Mouse (Mus musculus) liver, embryonic 16.5 days (tissue): Measurements from ENCODE around the gene A630001G21Rik. TPM values are rescaled to one million over a fixed set of nuclear protein-coding genes. Genes with fewer than 3 reads are reported as not detected.

Experiments used
- ATAC-seq: fragments of 200-750 bp; cut with Nextera tagmentation; 2 replicates; pipeline ENCODE4 v1.8.0; 2017; ENCODE audit warnings: low read depth, mild to moderate bottlenecking, moderate number of reproducible peaks, moderate library complexity
- H3K27ac ChIP-seq: fragments of 300-500 bp; sonication (generic); 2 replicates; pipeline ENCODE4 v1.5.1; 2014; ENCODE audit warnings: mild to moderate bottlenecking, low read length
- H3K27me3 ChIP-seq: fragments of 300-500 bp; sonication (generic); 2 replicates; pipeline ENCODE4 v1.6.1; 2014; ENCODE audit warnings: low read depth, low read length, mixed read lengths; ENCODE audit not compliant: control insufficient read depth, insufficient read depth
- H3K36me3 ChIP-seq: fragments of 300-500 bp; sonication (generic); 2 replicates; pipeline ENCODE4 v1.6.1; 2014; ENCODE audit warnings: mild to moderate bottlenecking; ENCODE audit not compliant: control insufficient read depth, insufficient read depth
- H3K4me1 ChIP-seq: fragments of 300-500 bp; sonication (generic); 2 replicates; pipeline ENCODE4 v1.6.1; 2014; ENCODE audit warnings: low read depth, low read length, mixed read lengths; ENCODE audit not compliant: control insufficient read depth
- H3K4me2 ChIP-seq: fragments of 300-500 bp; sonication (generic); 2 replicates; pipeline ENCODE4 v1.6.1; 2014; ENCODE audit warnings: low read depth, low read length, mixed read lengths
- H3K4me3 ChIP-seq: fragments of 300-500 bp; sonication (generic); 2 replicates; pipeline ENCODE4 v1.5.1; 2014; ENCODE audit warnings: low read depth, mild to moderate bottlenecking, low read length
- H3K9ac ChIP-seq: fragments of 300-500 bp; sonication (generic); 2 replicates; pipeline ENCODE4 v1.6.1; 2014; ENCODE audit warnings: low read depth, low read length
- H3K9me3 ChIP-seq: fragments of 300-500 bp; sonication (generic); replicated peaks from 2 replicates; pipeline ENCODE4 v1.6.1; 2016; ENCODE audit warnings: low read length; ENCODE audit not compliant: control insufficient read depth
- WGBS: fragments of 180-500 bp; shearing (Covaris S2); extraction: QIAGEN DNeasy Blood & Tissue Kit; methylation state at CpG from one replicate; pipeline ENCODE4 v1.1.7; 2014; ENCODE audit not compliant: insufficient replicate concordance; 5-methylcytosine and 5-hydroxymethylcytosine counted together
- polyA plus RNA-seq: library from polyadenylated mRNA; unstranded; fragments of >200 nt; fragmentation: Nextera tagmentation; extraction: Ambion mirVana; gene quantifications from 2 replicates; pipeline ENCODE4 v1.2.1, GENCODE M21; 2015

A630001G21Rik gene
- polyA plus RNA-seq, 1 experiment from 2014 or later, result 3.0 TPM

DNA sequence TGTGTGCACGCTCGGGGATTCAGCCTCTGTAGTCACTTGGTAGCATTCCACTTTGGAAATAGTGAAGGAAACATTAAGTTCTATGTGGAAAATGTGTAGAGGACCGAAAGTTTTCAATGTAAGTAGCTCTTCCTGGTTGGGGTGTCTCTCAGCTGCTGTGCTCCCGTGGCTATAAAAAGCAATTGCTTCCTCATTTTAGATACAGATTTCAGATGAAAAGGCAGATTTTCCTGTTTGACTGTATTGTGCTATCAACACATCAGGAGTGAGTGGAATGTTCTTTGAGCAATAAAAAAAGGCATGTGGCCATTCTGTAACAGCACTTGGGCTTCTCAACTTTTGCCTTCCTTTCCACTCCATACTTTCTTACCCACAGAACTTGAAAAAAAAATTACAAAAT lies 30.8 kb upstream of the A630001G21Rik start:
- ATAC-seq, result no peak
- no peak overlapping the region for H3K4me3 ChIP-seq
- no peak overlapping the region for H3K27ac ChIP-seq
- H3K27me3 ChIP-seq, result no peaks in the 10 kb centered on the region
- WGBS, result 39% methylated on average over 4 of the region's 4 CpGs
- no peak overlapping the region for H3K4me2 ChIP-seq
- no peaks in the 10 kb centered on the region for H3K36me3 ChIP-seq
- H3K4me1 ChIP-seq, result peaks cover 18% of the 10 kb centered on the region
- H3K9ac ChIP-seq, result no peak overlapping the region
- no peaks in the 10 kb centered on the region for H3K9me3 ChIP-seq

DNA sequence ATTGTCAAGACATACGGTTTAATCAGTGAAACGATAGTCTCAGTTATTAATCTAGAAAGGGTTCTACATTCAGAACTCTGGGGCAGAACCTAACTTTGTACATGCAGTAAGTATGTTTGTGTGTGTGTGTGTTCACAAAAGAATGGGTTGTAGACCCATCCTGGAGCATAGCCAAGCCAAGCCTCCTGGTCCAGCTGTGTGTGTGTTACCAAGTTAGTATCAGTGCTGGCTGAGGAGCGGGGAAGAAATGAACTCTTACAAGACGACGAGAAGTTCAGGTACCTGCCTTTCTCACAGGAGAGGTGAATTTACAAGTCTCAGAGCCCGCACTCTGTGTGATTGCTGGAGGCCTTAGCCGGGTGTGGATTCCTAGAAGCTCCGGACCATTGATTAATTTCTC lies 26.1 kb upstream of the A630001G21Rik start:
- Histone ChIP-seq H3K27ac (no peak overlapping the region), H3K27me3 (no peaks in the 10 kb centered on the region), H3K4me1 (peaks cover 7% of the 10 kb centered on the region; the same call in 1 of the 2 replicates), H3K9me3 (no peaks in the 10 kb centered on the region), H3K4me3 (no peak overlapping the region), H3K36me3 (no peaks in the 10 kb centered on the region), H3K4me2 (no peak overlapping the region), H3K9ac (no peak overlapping the region)
- no peak for ATAC-seq
- WGBS, result 87% methylated on average over 8 of the region's 8 CpGs

DNA sequence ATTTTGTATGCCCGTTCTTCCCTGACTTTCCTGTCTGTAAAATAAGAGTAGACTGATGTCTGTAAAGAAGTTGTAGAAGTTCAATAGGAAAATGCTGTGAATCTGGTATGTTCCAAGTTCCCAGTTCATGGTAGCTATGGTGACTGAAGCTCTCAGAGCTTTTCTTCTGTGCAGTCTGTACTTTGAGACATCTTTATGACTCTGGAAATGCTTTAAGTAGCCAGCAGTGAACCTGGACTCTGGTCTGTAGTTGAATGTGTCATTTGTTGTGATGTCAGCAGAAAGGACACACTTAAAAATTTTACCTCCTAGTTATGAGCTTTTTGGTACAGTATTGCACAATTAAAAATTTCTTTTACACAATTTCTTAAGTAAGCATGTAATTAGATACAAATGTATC lies 24.1 kb upstream of the A630001G21Rik start:
- no peaks in the 10 kb centered on the region for H3K9me3 ChIP-seq
- H3K9ac ChIP-seq, result no peak overlapping the region
- whole genome bisulfite sequencing, result 97% methylated on average over 1 of the region's 1 CpGs
- H3K27me3 ChIP-seq, result no peaks in the 10 kb centered on the region
- H3K4me2 ChIP-seq, result no peak overlapping the region
- no peak overlapping the region for H3K4me3 ChIP-seq
- no peaks in the 10 kb centered on the region for H3K36me3 ChIP-seq
- no peak for ATAC-seq
- no peak overlapping the region for H3K27ac ChIP-seq
- peaks cover 7% of the 10 kb centered on the region; the same call in 1 of the 2 replicates for H3K4me1 ChIP-seq

DNA sequence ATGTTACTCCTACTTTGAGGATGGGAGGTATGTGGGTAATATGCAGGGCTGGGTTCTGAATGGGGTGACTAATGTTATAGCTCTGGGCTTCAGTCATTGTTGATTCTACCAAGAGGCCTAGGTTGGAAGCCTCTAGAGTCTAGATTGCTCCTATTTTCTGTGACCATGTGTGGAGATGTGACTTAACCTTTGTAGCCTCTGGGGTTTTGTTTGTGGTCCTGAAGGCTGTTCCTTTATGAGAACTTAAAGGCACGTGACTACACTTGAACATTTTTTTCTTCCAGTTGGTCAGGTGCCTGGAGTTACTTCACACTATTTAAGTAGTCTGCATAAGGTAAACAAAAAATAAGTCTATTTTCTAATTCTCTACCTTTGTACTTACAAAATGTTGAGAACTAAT lies 21.3 kb upstream of the A630001G21Rik start:
- Histone ChIP-seq H3K9ac (no peak overlapping the region), H3K4me3 (no peak overlapping the region), H3K27ac (no peak overlapping the region), H3K4me2 (no peak overlapping the region), H3K27me3 (no peaks in the 10 kb centered on the region), H3K4me1 (peaks cover 13% of the 10 kb centered on the region), H3K36me3 (no peaks in the 10 kb centered on the region), H3K9me3 (no peaks in the 10 kb centered on the region)
- no peak for ATAC-seq
- WGBS, result 55% methylated on average over 1 of the region's 1 CpGs

DNA sequence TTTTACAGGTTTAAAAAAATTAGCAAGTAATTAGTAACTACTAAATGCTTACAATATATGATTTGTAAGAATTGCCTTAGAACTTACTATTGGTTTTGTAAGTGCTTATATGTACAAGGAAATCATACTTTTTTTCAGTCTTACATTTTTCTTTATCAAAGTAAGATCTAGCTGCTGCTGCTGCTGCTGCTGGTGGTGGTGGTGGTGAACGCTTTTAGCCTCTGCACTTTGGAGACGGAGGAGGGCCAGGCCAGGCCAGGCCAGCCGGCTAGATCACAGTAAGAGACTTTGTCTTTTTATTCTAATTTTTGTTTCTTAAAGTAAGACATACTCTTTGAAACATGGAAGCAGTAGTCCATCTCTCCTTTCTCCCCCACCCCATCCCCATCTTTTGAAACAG lies 16.8 kb upstream of the A630001G21Rik start:
- H3K9me3 ChIP-seq, result no peaks in the 10 kb centered on the region
- no peaks in the 10 kb centered on the region for H3K27me3 ChIP-seq
- peaks cover 13% of the 10 kb centered on the region for H3K4me1 ChIP-seq
- H3K4me3 ChIP-seq, result peak overlapping the region; percentile 31
- no peaks in the 10 kb centered on the region for H3K36me3 ChIP-seq
- H3K27ac ChIP-seq, result no peak overlapping the region
- H3K4me2 ChIP-seq, result peak overlapping the region; percentile 47
- WGBS, result 35% methylated on average over 3 of the region's 3 CpGs
- H3K9ac ChIP-seq, result 0 out of 2 replicates have a peak overlapping the region, but pooled peaks have one; percentile 10
- no peak for ATAC-seq

DNA sequence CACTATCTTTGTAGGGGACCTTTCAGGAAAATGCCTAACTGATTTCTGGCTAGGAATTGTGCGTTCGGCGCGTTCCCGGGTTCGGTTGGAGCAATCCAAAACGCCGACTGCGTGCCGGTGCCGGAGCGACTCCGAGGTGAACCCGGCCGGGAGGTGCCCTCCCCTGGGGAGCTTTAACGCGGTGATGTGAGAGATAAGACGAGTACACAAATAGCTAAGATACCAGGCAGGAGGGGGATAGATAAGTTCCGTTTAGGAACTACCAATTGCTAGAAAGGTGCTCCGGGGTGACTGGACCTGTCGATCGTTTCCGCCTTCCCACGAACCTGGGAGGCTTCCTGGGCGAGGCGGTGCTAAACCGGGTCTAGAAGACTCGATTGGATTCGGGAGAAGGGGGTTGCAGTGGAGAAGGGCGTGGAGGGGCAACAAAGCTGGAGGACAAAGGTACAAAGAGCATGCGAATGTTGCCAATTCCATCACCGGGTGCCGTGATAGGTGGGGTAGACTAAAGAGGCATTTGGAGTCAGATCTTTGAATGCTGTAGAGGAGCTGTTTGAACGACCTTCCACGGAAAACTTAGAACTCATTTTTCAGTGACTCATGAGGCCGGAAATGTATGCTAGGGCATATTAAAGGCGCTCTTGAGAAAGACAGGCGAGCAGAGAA lies 15.8 kb upstream of the A630001G21Rik start:
- Histone ChIP-seq H3K9me3 (no peaks in the 10 kb centered on the region), H3K4me2 (peak overlapping the region; percentile 78), H3K4me3 (peak overlapping the region; percentile 94), H3K36me3 (no peaks in the 10 kb centered on the region), H3K9ac (peak overlapping the region; percentile 91), H3K27ac (peak overlapping the region; percentile 88), H3K27me3 (no peaks in the 10 kb centered on the region), H3K4me1 (peaks cover 10% of the 10 kb centered on the region)
- under 1% methylated on average over 38 of the region's 38 CpGs for WGBS
- ATAC-seq, result peak; percentile 74

DNA sequence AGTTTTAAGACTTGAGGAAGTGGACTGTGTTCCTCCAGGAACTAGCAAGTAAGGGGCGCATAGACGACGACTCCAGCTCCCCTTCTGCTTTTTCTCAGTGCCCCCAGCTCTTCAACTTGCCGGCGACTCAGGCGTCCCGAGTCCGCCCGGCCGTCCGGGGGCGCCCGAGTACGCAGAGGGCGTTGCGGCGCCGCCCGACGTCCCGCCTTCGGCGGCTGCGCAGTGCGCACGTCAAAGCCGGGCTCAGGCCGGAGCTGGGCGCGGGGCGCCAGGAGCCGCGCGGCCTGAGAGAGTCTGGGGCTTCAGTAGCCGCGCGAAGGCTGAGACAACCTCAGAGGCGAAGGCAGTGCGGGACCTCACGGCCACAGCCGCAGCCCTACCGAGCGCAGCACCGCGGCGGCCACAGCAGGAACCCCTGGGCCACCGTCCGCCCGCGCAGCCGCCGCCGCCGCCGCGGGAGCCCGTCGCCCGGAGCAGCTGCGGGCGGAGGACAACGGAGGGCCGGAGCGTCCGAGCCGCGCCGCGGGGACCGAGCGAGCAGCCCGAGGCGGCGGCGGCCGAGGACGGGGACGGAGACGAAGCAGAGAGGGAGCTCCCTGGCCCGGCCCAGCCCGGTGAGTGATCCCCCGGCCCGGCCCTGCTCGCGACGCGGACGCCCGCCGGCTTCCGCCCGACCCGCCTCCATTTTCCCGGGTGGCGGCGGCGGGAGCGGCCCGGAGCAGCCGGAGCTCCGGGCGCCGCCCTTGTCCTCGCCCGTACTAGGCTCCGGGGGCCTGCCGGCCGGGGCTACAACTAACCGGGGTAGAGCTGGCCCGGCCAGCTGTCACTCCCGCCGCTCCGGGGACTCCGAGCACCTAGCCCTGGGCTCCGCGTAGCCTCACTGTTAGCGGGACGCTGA lies 15.0 kb upstream of the A630001G21Rik start, which contains the start of gene Cab39:
Cab39 (plus strand) TSS at position 234 of the 898 bp plus-strand sequence.
- Histone ChIP-seq H3K36me3 (no peaks in the 10 kb centered on the region), H3K9me3 (no peaks in the 10 kb centered on the region), H3K4me2 (peak within 1 kb of the TSS; percentile 78), H3K4me3 (peak within 1 kb of the TSS; percentile 94), H3K9ac (peak within 1 kb of the TSS; percentile 91), H3K27ac (peak within 1 kb of the TSS; percentile 88), H3K27me3 (no peaks in the 10 kb centered on the region), H3K4me1 (peaks cover 10% of the 10 kb centered on the region)
- ATAC-seq, result peak; percentile 87
- WGBS, result under 1% methylated on average over 112 of the region's 118 CpGs

DNA sequence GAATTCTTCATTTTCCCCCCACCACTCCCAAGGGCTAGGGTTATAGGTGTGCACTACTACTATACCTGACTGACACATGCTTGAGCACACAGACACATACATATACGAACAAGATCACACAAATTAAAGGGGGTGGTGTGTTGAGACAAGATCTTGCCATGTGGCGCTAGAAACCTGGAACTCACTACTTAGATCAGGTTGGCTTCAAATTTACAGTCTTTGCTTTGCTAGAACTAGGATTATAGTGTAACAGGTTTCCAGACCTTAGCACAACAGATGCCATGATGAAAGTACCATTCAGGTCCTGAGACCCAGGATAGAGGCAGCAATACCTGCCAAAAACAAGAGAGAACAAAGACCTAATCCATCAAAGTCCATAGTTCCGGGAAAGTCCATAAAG lies 13.0 kb upstream of the A630001G21Rik start:
- 72% methylated on average over 3 of the region's 3 CpGs for WGBS
- Histone ChIP-seq H3K27ac (no peak overlapping the region), H3K9ac (no peak overlapping the region), H3K27me3 (no peaks in the 10 kb centered on the region), H3K4me3 (no peak overlapping the region), H3K36me3 (no peaks in the 10 kb centered on the region), H3K9me3 (no peaks in the 10 kb centered on the region), H3K4me1 (peaks cover 8% of the 10 kb centered on the region), H3K4me2 (no peak overlapping the region)
- no peak for ATAC-seq

DNA sequence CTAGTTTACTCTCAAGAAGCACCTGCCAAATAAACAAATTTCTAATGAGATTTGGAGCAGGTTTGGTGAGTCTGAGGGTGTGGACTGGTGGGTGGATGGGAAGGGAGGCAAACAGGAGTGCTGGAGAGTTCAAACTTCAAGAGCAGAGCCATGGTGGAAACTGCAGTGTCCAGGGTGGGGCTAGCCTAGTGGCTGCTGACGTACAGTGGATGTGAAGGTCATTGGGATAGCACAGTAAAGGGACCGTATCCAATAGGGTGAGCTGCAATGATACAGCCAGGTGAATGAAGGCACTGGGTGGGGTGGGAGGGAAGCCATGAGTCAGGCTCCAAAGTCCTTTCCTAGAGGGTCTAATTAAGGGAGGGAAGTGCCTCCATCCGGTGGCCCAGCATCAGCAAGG lies 12.1 kb upstream of the A630001G21Rik start:
- no peak overlapping the region for H3K4me2 ChIP-seq
- no peak for ATAC-seq
- 54% methylated on average over 3 of the region's 3 CpGs for WGBS
- H3K9me3 ChIP-seq, result no peaks in the 10 kb centered on the region
- H3K36me3 ChIP-seq, result no peaks in the 10 kb centered on the region
- H3K27me3 ChIP-seq, result no peaks in the 10 kb centered on the region
- H3K4me1 ChIP-seq, result peaks cover 4% of the 10 kb centered on the region
- H3K4me3 ChIP-seq, result no peak overlapping the region
- H3K27ac ChIP-seq, result no peak overlapping the region
- H3K9ac ChIP-seq, result no peak overlapping the region
